Mouse (Mus musculus) lung, postnatal 0 days (tissue): ENCODE measurements at regions not wholly inside any gene's neighbourhood (a gene's known extent, or its start where the extent isn't known, plus 50 kb on each side); places are given as distances from the start of the nearest gene placed in this dataset.

Experiments
- CTCF ChIP-seq: IDR thresholded peaks from 2 replicates; pipeline ENCODE4 v1.5.1; 2016; ENCODE audit warnings: antibody characterized with exemption, mild to moderate bottlenecking
- EP300 ChIP-seq: IDR thresholded peaks from 2 replicates; pipeline ENCODE4 v1.6.1; 2016; ENCODE audit warnings: antibody characterized with exemption, mild to moderate bottlenecking, control low read depth

DNA sequence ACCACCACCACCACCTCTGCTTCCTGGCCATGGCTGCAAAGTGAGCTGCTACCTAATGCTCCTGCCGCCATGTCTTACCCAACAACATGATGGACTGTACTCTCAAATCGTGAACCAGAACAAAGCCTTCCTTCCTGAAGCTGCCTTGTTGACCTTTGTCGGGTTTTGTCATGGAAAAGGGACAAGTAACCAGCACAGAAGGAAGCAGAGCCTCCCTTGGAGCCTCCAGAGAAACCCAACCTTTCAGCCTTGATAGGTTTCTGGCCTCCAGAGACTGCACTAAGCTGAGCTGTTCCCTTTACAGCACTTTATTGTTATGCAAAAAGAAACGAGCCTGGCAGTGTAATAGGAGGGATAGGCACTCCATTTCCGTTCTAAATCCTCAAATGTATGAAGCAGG lies 259.8 kb downstream of the Rybp start:
- TF ChIP-seq CTCF, result no peak
- TF ChIP-seq EP300, result no peak
